Mouse (Mus musculus) small intestine, adult 2 months (tissue): Measurements from ENCODE around the gene Fbxl4. TPM values are rescaled to one million over a fixed set of nuclear protein-coding genes. Genes with fewer than 3 reads are reported as not detected.
"Not testable (repeated sequence)": the region's sequence is repeated elsewhere in the genome, so short reads cannot be mapped to it uniquely, and the experiment has no call there.

ENCODE experiments used
- H3K27ac ChIP-seq: fragments of 200-500 bp; 2 replicates; pipeline ENCODE4 v1.5.1; 2012; ENCODE audit warnings: low read depth, low read length, control low read depth, inconsistent platforms; ENCODE audit not compliant: insufficient read depth
- H3K27me3 ChIP-seq: fragments of 200-500 bp; 2 replicates; pipeline ENCODE4 v1.6.1; 2012; ENCODE audit warnings: mild to moderate bottlenecking, moderate library complexity, low read length, inconsistent platforms; ENCODE audit not compliant: control insufficient read depth, insufficient read depth
- H3K36me3 ChIP-seq: fragments of 200-500 bp; 2 replicates; pipeline ENCODE4 v1.6.1; 2012; ENCODE audit warnings: mild to moderate bottlenecking, low read length, control low read depth, inconsistent platforms; ENCODE audit not compliant: control insufficient read depth, insufficient read depth
- H3K4me1 ChIP-seq: fragments of 200-500 bp; 2 replicates; pipeline ENCODE4 v1.6.1; 2012; ENCODE audit warnings: low read length, inconsistent platforms, mixed read lengths; ENCODE audit not compliant: control insufficient read depth, insufficient read depth, insufficient read length
- H3K4me3 ChIP-seq: fragments of 200-500 bp; 2 replicates; pipeline ENCODE4 v1.5.1; 2012; ENCODE audit warnings: low read depth, mild to moderate bottlenecking, control low read depth, inconsistent platforms, low read length, moderate library complexity
- CTCF ChIP-seq: fragments of 200-500 bp; IDR thresholded peaks from 2 replicates; pipeline ENCODE4 v1.5.1; 2012; ENCODE audit warnings: low read depth, mild to moderate bottlenecking, control low read depth, inconsistent platforms, low read length, moderate library complexity, mixed read lengths; ENCODE audit not compliant: insufficient replicate concordance, insufficient read length; ENCODE audit errors: extremely low read depth
- POLR2A ChIP-seq: fragments of 200-500 bp; IDR thresholded peaks from 2 replicates; pipeline ENCODE4 v1.6.1; 2012; ENCODE audit warnings: low read depth, mild to moderate bottlenecking, control low read depth, inconsistent platforms, low read length, moderate library complexity
- WGBS: fragments of 180-500 bp; shearing (Covaris S2); methylation state at CpG from one replicate; pipeline ENCODE4 v1.1.7; 2018; 5-methylcytosine and 5-hydroxymethylcytosine counted together
- polyA plus RNA-seq: library from polyadenylated mRNA; depleted of rRNA; stranded (reverse); fragments of >200 nt; gene quantifications from 2 replicates; pipeline ENCODE4 v1.2.3, GENCODE M21; 2012; rRNA removed

Fbxl4 gene
- 3.3 and 11.2 TPM in 2 replicates for polyA plus RNA-seq

GRCm38 (mm10) chr4:22357266-22357930 is at the start of gene Fbxl4:
TSS of gene Fbxl4 (plus strand) at chr4:22357543.
- H3K4me1 ChIP-seq: peaks cover 3% of the 10 kb centered on the region; the same call in 1 of the 2 replicates
- H3K36me3 ChIP-seq: no peaks in the 10 kb centered on the region
- no peaks in the 10 kb centered on the region for H3K27me3 ChIP-seq
- peak within 1 kb of the TSS; percentile 73 for H3K4me3 ChIP-seq
- peak within 1 kb of the TSS; percentile 79 for H3K27ac ChIP-seq
- under 1% methylated on average over 60 of the region's 62 CpGs for WGBS
- TF ChIP-seq POLR2A (peak; percentile 53), CTCF (no peak)

GRCm38 (mm10) chr4:22314564-22314963 is 42.8 kb upstream of the Fbxl4 start:
- H3K4me3 ChIP-seq: no peak overlapping the region
- WGBS: 81% methylated on average over 3 of the region's 3 CpGs
- no peaks in the 10 kb centered on the region for H3K4me1 ChIP-seq
- TF ChIP-seq POLR2A (no peak), CTCF (no peak)
- H3K27me3 ChIP-seq: no peaks in the 10 kb centered on the region
- no peak overlapping the region for H3K27ac ChIP-seq
- no peaks in the 10 kb centered on the region for H3K36me3 ChIP-seq

GRCm38 (mm10) chr4:22342816-22343573 is 14.3 kb upstream of the Fbxl4 start:
- Histone ChIP-seq H3K27ac (no peak overlapping the region), H3K27me3 (no peaks in the 10 kb centered on the region), H3K36me3 (no peaks in the 10 kb centered on the region), H3K4me1 (no peaks in the 10 kb centered on the region), H3K4me3 (no peak overlapping the region)
- 73% methylated on average over 8 of the region's 8 CpGs for WGBS
- TF ChIP-seq POLR2A: no peak
- no peak for TF ChIP-seq CTCF

- not testable (repeated sequence) for H3K27ac ChIP-seq, H3K4me1 ChIP-seq, H3K36me3 ChIP-seq, H3K27me3 ChIP-seq, H3K4me3 ChIP-seq
- 82% methylated on average over 4 of the region's 4 CpGs for WGBS
These were observed 8.3 kb upstream of the Fbxl4 start for GRCm38 (mm10) chr4:22349086-22349485.

GRCm38 (mm10) chr4:22357931-22358300 is 573 bp downstream of the Fbxl4 start:
- Histone ChIP-seq H3K27ac (peak overlapping the region; percentile 79), H3K27me3 (no peaks in the 10 kb centered on the region), H3K4me3 (peak overlapping the region; percentile 73), H3K4me1 (peaks cover 3% of the 10 kb centered on the region; the same call in 1 of the 2 replicates), H3K36me3 (no peaks in the 10 kb centered on the region)
- no peak for TF ChIP-seq CTCF
- TF ChIP-seq POLR2A: no peak
- 6% methylated on average over 10 of the region's 10 CpGs for WGBS

- 82% methylated on average over 10 of the region's 10 CpGs for WGBS
- Histone ChIP-seq H3K27me3 (no peaks in the 10 kb centered on the region), H3K4me1 (peaks cover 3% of the 10 kb centered on the region; the same call in 1 of the 2 replicates), H3K4me3 (no peak overlapping the region), H3K36me3 (no peaks in the 10 kb centered on the region), H3K27ac (no peak overlapping the region)
- TF ChIP-seq CTCF: no peak
These were observed 1.1 kb downstream of the Fbxl4 start for GRCm38 (mm10) chr4:22358487-22358886.

GRCm38 (mm10) chr4:22367368-22367767 is 10.0 kb downstream of the Fbxl4 start:
- no peak for TF ChIP-seq POLR2A
- no peak for TF ChIP-seq CTCF
- H3K4me1 ChIP-seq: no peaks in the 10 kb centered on the region
- H3K27ac ChIP-seq: no peak overlapping the region
- no peaks in the 10 kb centered on the region for H3K36me3 ChIP-seq
- WGBS: 75% methylated on average over 5 of the region's 5 CpGs
- no peaks in the 10 kb centered on the region for H3K27me3 ChIP-seq
- no peak overlapping the region for H3K4me3 ChIP-seq

GRCm38 (mm10) chr4:22378516-22378915 is 21.2 kb downstream of the Fbxl4 start:
- Histone ChIP-seq H3K4me3 (no peak overlapping the region), H3K27me3 (no peaks in the 10 kb centered on the region), H3K36me3 (0 out of 2 replicates have a peak, but pooled peaks cover 3% of the 10 kb centered on the region), H3K4me1 (no peaks in the 10 kb centered on the region; the same call in 1 of the 2 replicates), H3K27ac (no peak overlapping the region)
- 19% methylated on average over 1 of the region's 1 CpGs for WGBS
- no peak for TF ChIP-seq POLR2A
- no peak for TF ChIP-seq CTCF
